Mouse (Mus musculus): ENCODE data around the gene Trp53i11. TPM values are rescaled to one million over a fixed set of nuclear protein-coding genes. Genes with fewer than 3 reads are reported as not detected.

The Trp53i11 gene
- total RNA-seq, 2 experiments from 2014 or later: 67.8 to 68.8 TPM

DNA sequence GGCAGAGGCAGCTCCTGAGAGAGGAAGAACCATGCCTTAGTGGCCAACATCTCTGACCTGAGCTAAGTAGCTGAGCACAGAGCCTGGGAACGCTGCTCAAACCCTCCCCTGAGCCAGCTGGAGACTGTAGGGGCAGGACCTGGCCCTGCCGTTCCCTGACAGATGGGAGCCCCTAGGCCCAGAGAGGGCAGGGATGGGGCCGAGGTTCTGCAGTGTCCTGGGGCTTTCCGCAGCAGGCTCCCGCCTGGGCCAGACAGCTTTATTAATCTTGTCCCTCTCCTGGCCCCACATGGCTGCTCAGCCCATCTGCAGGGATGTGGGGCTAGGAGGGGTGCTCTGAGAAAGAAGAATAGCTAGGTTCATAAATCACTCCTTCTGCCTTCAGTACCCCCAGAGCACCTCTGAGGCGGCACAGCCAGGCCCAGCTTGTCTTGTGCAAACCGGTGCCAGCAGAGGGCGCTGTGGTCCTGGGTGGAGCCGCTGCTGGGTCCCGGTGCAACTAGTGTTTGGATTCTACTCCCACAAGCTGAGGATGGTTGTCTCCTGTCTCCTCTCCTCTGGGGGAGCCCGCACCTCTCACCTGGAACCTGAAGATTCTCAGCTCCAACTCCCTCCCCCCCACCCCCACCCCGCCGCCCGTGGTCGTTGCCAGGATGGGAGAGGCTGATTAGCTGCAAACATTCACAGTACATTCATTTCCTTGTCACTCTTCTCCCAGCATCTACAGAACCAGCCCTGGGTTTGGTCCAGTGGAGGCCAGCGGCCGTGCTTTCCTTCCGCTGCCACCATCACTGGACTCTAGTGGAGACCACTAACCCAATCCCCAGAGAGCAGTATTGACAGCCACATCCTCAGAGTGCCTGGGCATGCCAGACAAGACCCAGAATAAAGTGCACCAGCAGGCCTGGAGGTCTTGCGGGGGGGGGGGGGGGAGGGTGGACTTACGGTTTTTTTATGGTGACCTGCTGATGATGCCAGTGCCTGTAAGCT lies 39.6 kb downstream of the Trp53i11 start:
- peak; percentile 94 to 97 for DNase-seq
- intact Hi-C loops (cut with DNase I): loop anchor here (1.0 to 2.0 kb wide), 3 partner anchors 40 to 106 kb away; no protein-coding TSS in a partner anchor

DNA sequence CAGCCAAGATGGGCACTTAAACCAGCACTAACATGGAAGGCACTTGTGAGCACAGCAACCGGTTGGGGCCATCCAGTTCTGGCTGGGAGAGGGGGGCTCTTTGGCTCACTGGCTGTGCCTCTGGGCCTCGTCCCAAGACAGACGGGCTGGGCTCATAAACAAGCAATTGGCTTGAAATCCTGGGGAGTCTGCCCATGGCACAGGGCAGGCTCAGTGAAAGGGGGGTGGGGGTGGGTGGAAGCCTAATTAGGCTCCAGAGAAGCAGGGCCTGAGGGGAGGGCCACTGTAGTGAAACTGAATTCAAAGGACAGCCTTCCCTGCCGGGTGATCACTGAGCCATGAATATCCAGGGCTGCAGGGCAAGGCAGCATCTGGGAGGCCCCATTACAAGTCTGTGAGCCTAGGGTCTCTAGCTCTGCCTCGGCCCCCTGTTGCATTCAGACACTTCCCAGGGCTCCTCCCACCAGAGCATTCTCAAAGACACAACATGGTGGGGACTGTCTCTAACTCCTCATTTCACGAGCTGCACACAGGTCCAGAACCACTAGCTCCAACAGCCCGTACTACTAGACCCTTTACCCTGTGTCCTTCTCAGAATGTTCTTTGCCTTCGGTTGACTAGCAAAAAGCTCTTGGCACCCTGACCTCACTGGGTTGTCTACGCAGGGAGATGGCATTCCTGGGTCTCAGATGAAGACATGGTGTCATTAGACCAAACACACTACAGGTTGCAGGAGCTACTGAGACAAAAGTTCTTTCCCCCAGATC lies 40.5 kb downstream of the Trp53i11 start:
- intact Hi-C loops (cut with DNase I): loop anchor here (1.0 to 2.0 kb wide), 3 partner anchors 39 to 105 kb away; no protein-coding TSS in a partner anchor
- peak in 1 of 2 experiments; percentile 54 for DNase-seq

DNA sequence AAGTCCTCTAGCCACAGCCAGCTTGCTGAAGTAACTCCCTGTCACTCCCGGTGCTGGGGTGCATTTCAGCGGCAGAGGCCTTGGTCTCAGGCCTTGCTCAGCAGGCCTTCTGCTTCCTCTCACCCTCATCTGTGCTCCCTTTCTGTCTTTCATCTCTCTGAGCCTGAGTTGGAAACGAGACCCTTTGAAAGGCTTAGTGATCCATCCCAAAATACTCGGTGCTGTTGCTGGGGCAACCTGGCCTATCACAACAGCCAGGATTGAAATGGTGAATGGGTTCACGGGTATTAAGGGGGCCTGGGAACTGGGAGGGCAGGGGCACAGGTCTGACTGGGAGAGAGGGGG lies 41.1 kb downstream of the Trp53i11 start:
- DNase-seq: no peak
- intact Hi-C loops (cut with DNase I): no loop called here

DNA sequence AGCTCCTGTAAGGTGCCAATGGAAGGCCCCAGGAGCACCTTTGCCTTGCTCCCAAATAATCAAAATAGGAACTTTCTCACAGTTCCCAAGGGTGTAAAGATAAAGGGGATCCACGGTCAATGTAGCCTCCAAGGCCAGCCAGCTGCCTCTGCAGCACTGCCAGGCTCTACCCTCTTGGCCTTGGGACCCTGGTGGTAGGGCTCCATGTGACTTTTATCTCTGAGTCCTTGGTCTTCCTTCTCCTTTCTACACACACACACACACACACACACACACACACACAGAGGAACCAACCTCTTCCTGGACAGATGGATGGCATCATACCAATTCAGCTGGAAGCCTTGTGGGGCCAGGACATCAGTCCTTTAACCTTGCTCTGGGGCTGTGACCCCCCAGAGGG lies 44.8 kb downstream of the Trp53i11 start:
- no peak for DNase-seq
- intact Hi-C loops (cut with DNase I): no loop called here

DNA sequence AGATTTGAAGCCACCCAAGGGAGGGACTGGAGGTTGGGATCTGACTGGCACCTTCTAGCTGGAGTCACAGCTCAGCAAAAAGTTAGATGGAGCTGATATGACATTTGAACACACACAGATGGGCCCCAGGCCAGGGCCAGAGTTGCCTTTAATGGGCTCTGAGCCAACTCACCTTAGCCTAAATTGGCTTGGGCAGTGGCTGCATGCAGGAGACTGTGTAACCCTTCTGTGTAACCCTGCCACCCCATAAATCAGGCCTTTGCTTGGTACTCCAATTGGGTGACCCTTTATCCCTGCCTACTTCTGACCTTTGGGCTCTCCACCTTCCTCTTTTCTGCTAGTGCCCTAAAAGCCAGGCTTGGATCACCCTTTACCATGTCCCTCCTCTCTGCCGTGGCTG lies 49.7 kb downstream of the Trp53i11 start:
- no peak for DNase-seq
- intact Hi-C loops (cut with DNase I): no loop called here

DNA sequence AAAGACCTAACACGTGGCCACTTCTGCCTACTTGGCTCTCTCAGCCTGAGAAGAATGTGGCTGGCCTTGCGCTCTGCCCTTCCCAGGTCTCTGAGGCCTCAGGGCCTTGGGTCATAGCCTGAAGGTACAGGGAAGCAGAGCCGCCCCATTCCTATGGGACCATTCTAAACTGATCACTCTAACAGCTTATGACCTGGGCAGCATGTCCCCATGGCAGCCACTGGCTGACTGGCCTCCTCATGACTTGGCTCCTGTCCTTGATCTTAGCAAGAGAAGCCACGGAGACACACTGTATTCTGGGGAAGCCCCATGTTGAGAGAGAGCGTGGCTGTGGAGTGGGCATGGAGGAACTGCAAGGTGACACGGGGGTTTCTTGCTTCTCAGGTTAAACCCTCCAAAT lies 51.5 kb downstream of the Trp53i11 start:
- no peak for DNase-seq
- intact Hi-C loops (cut with DNase I): no loop called here

DNA sequence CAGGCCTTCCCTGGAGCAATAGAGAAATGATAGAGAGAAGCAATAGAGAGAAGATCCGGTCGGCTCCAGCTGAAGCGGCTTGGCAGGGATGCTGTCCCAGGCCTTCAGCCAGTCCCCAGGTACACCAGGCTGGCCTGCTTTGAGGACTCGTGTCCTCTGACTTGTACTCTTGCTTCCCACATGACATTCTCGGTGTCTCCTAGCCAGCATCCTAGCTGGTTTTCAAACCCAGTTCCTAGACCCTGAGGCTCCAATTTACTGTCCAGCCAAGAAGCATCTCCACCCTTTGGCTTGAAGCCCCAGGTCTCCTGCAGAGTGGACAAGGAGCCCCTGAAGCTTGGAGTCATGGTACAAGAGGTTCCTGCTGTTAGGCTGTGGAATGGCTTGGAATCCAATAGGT lies 54.8 kb downstream of the Trp53i11 start:
- no peak for DNase-seq
- intact Hi-C loops (cut with DNase I): no loop called here

DNA sequence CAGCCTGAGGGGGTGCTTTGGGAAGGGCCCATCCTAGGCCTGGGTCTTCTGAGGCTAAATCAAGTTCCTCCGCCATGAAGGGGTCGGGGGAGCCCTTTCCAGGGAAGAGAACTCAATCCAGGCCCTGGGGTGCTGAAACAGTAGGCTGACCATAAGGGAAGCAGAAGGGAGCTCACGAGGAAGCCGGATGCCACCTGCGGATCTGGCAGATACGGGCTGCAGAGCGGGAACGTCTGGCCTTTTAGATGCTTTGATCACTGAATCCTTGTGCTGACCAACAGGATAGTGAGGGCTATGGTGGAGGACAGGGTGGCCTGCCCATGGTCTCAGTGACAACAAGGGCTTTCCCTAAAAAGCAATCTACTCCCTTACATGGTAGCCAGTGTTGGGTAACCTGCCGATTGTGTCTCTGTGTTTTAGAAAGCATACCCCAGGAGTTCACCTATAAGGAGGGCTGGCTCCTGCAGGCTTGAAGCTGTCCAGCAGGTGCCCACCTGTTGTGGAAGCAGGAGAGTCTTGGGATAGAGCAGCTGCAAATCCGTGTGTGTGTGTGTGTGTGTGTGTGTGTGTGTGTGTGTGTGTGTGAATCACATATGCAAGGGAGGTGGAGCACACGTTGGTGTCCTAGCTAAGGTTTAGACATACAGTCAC lies 56.2 kb downstream of the Trp53i11 start:
- no peak for DNase-seq
- intact Hi-C loops (cut with DNase I): no loop called here

DNA sequence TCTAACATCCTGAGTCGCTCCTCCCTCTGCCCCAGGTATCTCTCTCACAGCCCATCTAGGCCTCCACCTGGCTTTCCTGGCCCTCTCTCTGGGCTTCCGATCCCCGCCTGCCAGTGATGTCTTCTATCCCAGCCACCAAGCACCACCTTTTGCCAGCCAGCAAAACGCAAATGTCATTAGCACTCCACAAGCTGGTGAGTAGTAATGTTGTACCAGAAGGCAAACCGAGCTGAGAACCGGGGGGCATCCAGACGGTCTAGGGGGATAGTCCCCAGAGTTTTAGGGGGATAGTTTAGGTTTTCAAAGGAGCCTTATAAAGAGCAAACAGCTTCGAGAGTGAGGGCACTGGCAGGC lies 56.7 kb downstream of the Trp53i11 start:
- intact Hi-C loops (cut with DNase I): no loop called here
- DNase-seq: no peak

DNA sequence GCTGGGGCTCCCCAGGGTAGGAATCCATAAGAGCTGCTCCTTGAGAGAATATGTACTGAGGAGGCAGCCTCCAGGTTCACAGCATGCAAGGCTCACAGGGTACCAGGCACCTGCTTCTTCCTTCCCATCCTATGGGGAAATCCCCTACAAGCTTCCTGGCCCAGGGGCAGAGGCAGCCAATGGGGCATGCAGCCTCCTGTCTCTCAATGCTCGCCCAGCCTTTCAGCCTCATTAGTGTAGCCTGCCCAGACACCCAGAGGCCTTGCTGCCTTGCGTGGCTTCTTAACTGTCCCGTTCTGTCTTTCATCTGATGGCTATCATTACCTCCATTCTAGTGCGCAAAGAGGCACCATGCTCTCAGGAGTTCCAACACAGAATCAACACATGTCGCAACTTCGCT lies 61.7 kb downstream of the Trp53i11 start:
- DNase-seq: no peak
- intact Hi-C loops (cut with DNase I): no loop called here

DNA sequence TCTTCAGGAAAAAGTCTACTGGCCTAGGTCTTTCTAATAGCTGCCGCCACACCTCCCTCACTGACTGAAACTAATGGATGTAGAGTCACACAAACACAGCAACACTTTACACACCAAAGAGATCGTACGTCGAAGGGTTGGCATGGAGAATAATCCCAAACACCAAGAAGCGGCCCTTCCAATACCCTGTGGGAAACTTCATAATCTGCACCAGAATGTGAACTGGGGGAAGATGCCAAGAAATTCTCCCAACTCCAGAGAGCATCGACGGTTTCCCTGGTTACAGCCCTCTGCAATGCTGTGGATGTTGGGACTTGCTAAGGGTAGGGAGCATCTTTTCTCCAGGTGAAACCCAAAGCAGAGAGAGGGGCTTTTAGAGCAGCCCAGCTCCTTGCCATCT lies 63.3 kb downstream of the Trp53i11 start:
- DNase-seq: no peak
- intact Hi-C loops (cut with DNase I): no loop called here

Other genes with a start within 250 kb of the Trp53i11 start
- gene Prdm11, start 141.4 kb upstream of the Trp53i11 start, total RNA-seq (2021): 10 to 100 TPM; 19.4 to 20.5 TPM
- gene Tspan18, start 147.0 kb downstream of the Trp53i11 start, total RNA-seq (2021): 10 to 100 TPM; 29.9 to 32.7 TPM